Mouse (Mus musculus) liver, postnatal 0 days (tissue): ENCODE measurements around the gene P4ha3.

ENCODE experiments used
- CTCF ChIP-seq: sonication (generic); IDR thresholded peaks from 2 replicates; pipeline ENCODE4 v1.5.1; 2016; ENCODE audit warnings: antibody characterized with exemption, low read depth
- EP300 ChIP-seq: IDR thresholded peaks from 2 replicates; pipeline ENCODE4 v1.6.1; 2016; ENCODE audit warnings: antibody characterized with exemption, low read depth, mild to moderate bottlenecking

- no peak for TF ChIP-seq CTCF
- no peak for TF ChIP-seq EP300
Observed at GRCm38 (mm10) chr7:100328636-100329035, 43.3 kb downstream of the P4ha3 start.
